Mouse (Mus musculus) mesoderm, embryonic 11.5 days (tissue): Measurements from ENCODE around the gene Olfr56.

ENCODE experiments used
- DNase-seq: peaks from one replicate; pipeline ENCODE4 v3.0.0-alpha.2; 2012; ENCODE audit warnings: low read depth, low spot score

Gene Olfr56

GRCm38 (mm10) chr11:49092053-49092586, 113.4 kb downstream of the Olfr56 start:
- no peak for DNase-seq

GRCm38 (mm10) chr11:49092786-49093185, 114.1 kb downstream of the Olfr56 start:
- no peak for DNase-seq

GRCm38 (mm10) chr11:49093861-49094660, 115.4 kb downstream of the Olfr56 start:
- no peak for DNase-seq

GRCm38 (mm10) chr11:49095367-49095766, 116.7 kb downstream of the Olfr56 start:
- no peak for DNase-seq

GRCm38 (mm10) chr11:49100409-49100808, 121.7 kb downstream of the Olfr56 start:
- no peak for DNase-seq

GRCm38 (mm10) chr11:49101500-49101899, 122.8 kb downstream of the Olfr56 start:
- no peak for DNase-seq

GRCm38 (mm10) chr11:49103047-49103693, 124.5 kb downstream of the Olfr56 start:
- peak; percentile 89 for DNase-seq

- no peak for DNase-seq
These were observed 127.1 kb downstream of the Olfr56 start for GRCm38 (mm10) chr11:49105752-49106151.

GRCm38 (mm10) chr11:49107650-49108537, 129.2 kb downstream of the Olfr56 start:
- no peak for DNase-seq

GRCm38 (mm10) chr11:49108833-49109232, 130.1 kb downstream of the Olfr56 start:
- DNase-seq = peak; percentile 44

- no peak for DNase-seq
These were observed 132.3 kb downstream of the Olfr56 start for GRCm38 (mm10) chr11:49111000-49111399.

- DNase-seq = no peak
These were observed 134.0 kb downstream of the Olfr56 start for GRCm38 (mm10) chr11:49112624-49113219.

- DNase-seq = no peak
These were observed 135.5 kb downstream of the Olfr56 start for GRCm38 (mm10) chr11:49114158-49114557.

- no peak for DNase-seq
These were observed 136.1 kb downstream of the Olfr56 start, which contains the start of gene Olfr1396 for GRCm38 (mm10) chr11:49114774-49115173. TSS of gene Olfr1396 (minus strand) at chr11:49114874.

GRCm38 (mm10) chr11:49119635-49120034, 140.9 kb downstream of the Olfr56 start:
- no peak for DNase-seq

- no peak for DNase-seq
These were observed 145.5 kb downstream of the Olfr56 start for GRCm38 (mm10) chr11:49124169-49124568.

GRCm38 (mm10) chr11:49141974-49142373, 163.3 kb downstream of the Olfr56 start, which contains the start of gene Olfr1395:
TSS of gene Olfr1395 (plus strand) at chr11:49142274.
- no peak for DNase-seq

- no peak for DNase-seq
These were observed 175.4 kb downstream of the Olfr56 start, which contains the start of gene Olfr1394 for GRCm38 (mm10) chr11:49154077-49154476. TSS of gene Olfr1394 (plus strand) at chr11:49154377.

GRCm38 (mm10) chr11:49156821-49157814, 178.4 kb downstream of the Olfr56 start:
- no peak for DNase-seq
